Mouse (Mus musculus): ENCODE results near the gene Atg13. TPM values are rescaled to one million over a fixed set of nuclear protein-coding genes. Genes with fewer than 3 reads are reported as not detected.

Atg13 gene
- total RNA-seq (2014; rRNA removed; ENCODE audit: low replicate concordance) (18.2 and 30.6 TPM in 2 replicates), polyA plus RNA-seq (2015; fragmentation: Nextera tagmentation; extraction: Ambion mirVana) (19.8 and 21.2 TPM in 2 replicates)

- DNase-seq (ENCODE audit: low spot score) (peak; percentile 90), ATAC-seq (ENCODE audit: insufficient read depth, low read depth) (peak; percentile 98)
- Histone ChIP-seq H3K27ac (ENCODE audit: low read depth) (peak within 1 kb of the TSS; percentile 80), H3K9ac (replicated peaks; ENCODE audit: low read depth, low read length) (peak within 1 kb of the TSS; percentile 88), H3K9me3 (replicated peaks; ENCODE audit: control insufficient read depth, low read length) (no peaks in the 10 kb centered on the region), H3K4me3 (ENCODE audit: low read depth, low read length) (peak within 1 kb of the TSS; percentile 99), H3K4me2 (ENCODE audit: low read depth, low read length) (peak within 1 kb of the TSS; percentile 93), H3K27me3 (ENCODE audit: control insufficient read depth, insufficient read depth, low read length) (no peaks in the 10 kb centered on the region), H3K36me3 (replicated peaks; ENCODE audit: control insufficient read depth, insufficient read depth, low read length) (no peaks in the 10 kb centered on the region), H3K4me1 (ENCODE audit: control insufficient read depth, insufficient read depth) (peaks cover 8% of the 10 kb centered on the region)
- under 1% methylated on average over 66 of the region's 66 CpGs for WGBS
- TF ChIP-seq CTCF (IDR thresholded peaks at IDR 0.05; ENCODE audit: low read depth) (no peak), EP300 (IDR thresholded peaks at IDR 0.05; ENCODE audit: low read depth) (peak; percentile 79)
These were observed at the start of gene Atg13, which contains the start of gene Harbi1 for GRCm38 (mm10) chr2:91710272-91711234. Gene Atg13, minus strand, starts transcription at chr2:91710576. Gene Harbi1, plus strand, starts transcription at chr2:91710852.

- no peaks in the 10 kb centered on the region for H3K9me3 ChIP-seq (replicated peaks; ENCODE audit: control insufficient read depth, low read length)
- no peak overlapping the region for H3K9ac ChIP-seq (replicated peaks; ENCODE audit: low read depth, low read length)
- no peaks in the 10 kb centered on the region for H3K36me3 ChIP-seq (replicated peaks; ENCODE audit: control insufficient read depth, insufficient read depth, low read length)
- ATAC-seq (ENCODE audit: insufficient read depth, low read depth) (0 out of 2 replicates have a peak, but pooled peaks have one; percentile 39), DNase-seq (ENCODE audit: low spot score) (peak; percentile 27)
- no peak overlapping the region for H3K27ac ChIP-seq (ENCODE audit: low read depth)
- H3K4me3 ChIP-seq (ENCODE audit: low read depth, low read length), result no peak overlapping the region
- H3K27me3 ChIP-seq (ENCODE audit: control insufficient read depth, insufficient read depth, low read length), result no peaks in the 10 kb centered on the region
- 35% methylated on average over 2 of the region's 2 CpGs for WGBS
- no peak overlapping the region for H3K4me2 ChIP-seq (ENCODE audit: low read depth, low read length)
- no peak for TF ChIP-seq CTCF (IDR thresholded peaks at IDR 0.05; ENCODE audit: low read depth)
- TF ChIP-seq EP300 (IDR thresholded peaks at IDR 0.05; ENCODE audit: low read depth), result no peak
- peaks cover 18% of the 10 kb centered on the region for H3K4me1 ChIP-seq (ENCODE audit: control insufficient read depth, insufficient read depth)
These were observed 39.5 kb upstream of the Atg13 start for GRCm38 (mm10) chr2:91749811-91750261.

- WGBS, result 88% methylated on average over 5 of the region's 5 CpGs
- Histone ChIP-seq H3K9me3 (replicated peaks; ENCODE audit: control insufficient read depth, low read length) (no peaks in the 10 kb centered on the region), H3K27ac (ENCODE audit: low read depth) (no peak overlapping the region), H3K27me3 (ENCODE audit: control insufficient read depth, insufficient read depth, low read length) (no peaks in the 10 kb centered on the region), H3K36me3 (replicated peaks; ENCODE audit: control insufficient read depth, insufficient read depth, low read length) (no peaks in the 10 kb centered on the region), H3K4me1 (ENCODE audit: control insufficient read depth, insufficient read depth) (peaks cover 6% of the 10 kb centered on the region), H3K4me2 (ENCODE audit: low read depth, low read length) (no peak overlapping the region), H3K4me3 (ENCODE audit: low read depth, low read length) (no peak overlapping the region), H3K9ac (replicated peaks; ENCODE audit: low read depth, low read length) (no peak overlapping the region)
- DNase-seq (ENCODE audit: low spot score), result no peak
- ATAC-seq (ENCODE audit: insufficient read depth, low read depth), result no peak
- TF ChIP-seq EP300 (IDR thresholded peaks at IDR 0.05; ENCODE audit: low read depth) (no peak), CTCF (IDR thresholded peaks at IDR 0.05; ENCODE audit: low read depth) (no peak)
These were observed 34.3 kb upstream of the Atg13 start for GRCm38 (mm10) chr2:91744686-91745085.

GRCm38 (mm10) chr2:91739586-91739985 is 29.2 kb upstream of the Atg13 start:
- Histone ChIP-seq H3K27me3 (ENCODE audit: control insufficient read depth, insufficient read depth, low read length) (no peaks in the 10 kb centered on the region), H3K4me3 (ENCODE audit: low read depth, low read length) (no peak overlapping the region), H3K4me2 (ENCODE audit: low read depth, low read length) (no peak overlapping the region), H3K4me1 (ENCODE audit: control insufficient read depth, insufficient read depth) (peaks cover 4% of the 10 kb centered on the region; the same call in 1 of the 2 replicates), H3K36me3 (replicated peaks; ENCODE audit: control insufficient read depth, insufficient read depth, low read length) (no peaks in the 10 kb centered on the region), H3K27ac (ENCODE audit: low read depth) (no peak overlapping the region), H3K9ac (replicated peaks; ENCODE audit: low read depth, low read length) (no peak overlapping the region), H3K9me3 (replicated peaks; ENCODE audit: control insufficient read depth, low read length) (no peaks in the 10 kb centered on the region)
- WGBS, result 100% methylated on average over 1 of the region's 1 CpGs
- DNase-seq (ENCODE audit: low spot score) (no peak), ATAC-seq (ENCODE audit: insufficient read depth, low read depth) (no peak)
- no peak for TF ChIP-seq EP300 (IDR thresholded peaks at IDR 0.05; ENCODE audit: low read depth)
- TF ChIP-seq CTCF (IDR thresholded peaks at IDR 0.05; ENCODE audit: low read depth), result no peak

- no peak for DNase-seq (ENCODE audit: low spot score)
- H3K4me3 ChIP-seq (ENCODE audit: low read depth, low read length), result no peak overlapping the region
- H3K4me1 ChIP-seq (ENCODE audit: control insufficient read depth, insufficient read depth), result no peaks in the 10 kb centered on the region
- ATAC-seq (ENCODE audit: insufficient read depth, low read depth), result no peak
- H3K4me2 ChIP-seq (ENCODE audit: low read depth, low read length), result no peak overlapping the region
- no peak overlapping the region for H3K27ac ChIP-seq (ENCODE audit: low read depth)
- no peak for TF ChIP-seq CTCF (IDR thresholded peaks at IDR 0.05; ENCODE audit: low read depth)
- no peak for TF ChIP-seq EP300 (IDR thresholded peaks at IDR 0.05; ENCODE audit: low read depth)
- H3K9me3 ChIP-seq (replicated peaks; ENCODE audit: control insufficient read depth, low read length), result no peaks in the 10 kb centered on the region
- H3K27me3 ChIP-seq (ENCODE audit: control insufficient read depth, insufficient read depth, low read length), result no peaks in the 10 kb centered on the region
- no peak overlapping the region for H3K9ac ChIP-seq (replicated peaks; ENCODE audit: low read depth, low read length)
- no peaks in the 10 kb centered on the region for H3K36me3 ChIP-seq (replicated peaks; ENCODE audit: control insufficient read depth, insufficient read depth, low read length)
- 84% methylated on average over 5 of the region's 5 CpGs for WGBS
These were observed 24.8 kb upstream of the Atg13 start for GRCm38 (mm10) chr2:91735221-91735620.
